Mouse (Mus musculus) MEL (cell line): Measurements from ENCODE around the gene Trim2. TPM values are rescaled to one million over a fixed set of nuclear protein-coding genes. Genes with fewer than 3 reads are reported as not detected.

Experiments used
- DNase-seq: peaks from one replicate; pipeline ENCODE4 v3.0.0; 2011; ENCODE audit warnings: low read depth, low spot score
- H3K27ac ChIP-seq: 2 replicates; pipeline ENCODE4 v1.5.1; 2012; ENCODE audit warnings: low read depth, mild to moderate bottlenecking, control low read depth, low read length, moderate library complexity; ENCODE audit not compliant: control insufficient read depth
- H3K27me3 ChIP-seq, 2 experiments: fragments of 150-350 bp in 1 of 2; sonication (generic) in 1 of 2; 2 replicates each; pipeline ENCODE4 v1.6.1; 2012; ENCODE audit warnings: low read length in 2 of 2, mild to moderate bottlenecking in 2 of 2, improper control_type of control experiment in 1 of 2, moderate library complexity in 1 of 2; ENCODE audit not compliant: insufficient read depth in 2 of 2, control insufficient read depth in 1 of 2
- H3K36me3 ChIP-seq, 2 experiments: 2 replicates each; pipeline ENCODE4 v1.6.1; 2012 to 2014; ENCODE audit warnings: low read length in 2 of 2, improper control_type of control experiment in 1 of 2, inconsistent platforms in 1 of 2, mild to moderate bottlenecking in 1 of 2; ENCODE audit not compliant: insufficient read depth in 2 of 2, control insufficient read depth in 1 of 2
- H3K4me1 ChIP-seq, 2 experiments: fragments of 150-350 bp in 1 of 2; sonication (generic) in 1 of 2; 2 replicates each; pipeline ENCODE4 v1.6.1; 2012; ENCODE audit warnings: low read length in 2 of 2, improper control_type of control experiment in 1 of 2, mild to moderate bottlenecking in 1 of 2; ENCODE audit not compliant: insufficient read depth in 2 of 2, control insufficient read depth in 1 of 2
- H3K4me3 ChIP-seq, 2 experiments: fragments of 150-350 bp in 1 of 2; sonication (generic) in 1 of 2; 2 replicates each; pipeline ENCODE4 v1.5.1; 2012; ENCODE audit warnings: low read depth in 2 of 2, low read length in 2 of 2, mild to moderate bottlenecking in 2 of 2, moderate library complexity in 2 of 2, control low read depth in 1 of 2, improper control_type of control experiment in 1 of 2; ENCODE audit not compliant: control insufficient read depth in 1 of 2, insufficient read depth in 1 of 2
- H3K79me2 ChIP-seq: 2 replicates; pipeline ENCODE4 v1.6.1; 2012; ENCODE audit warnings: mild to moderate bottlenecking, low read length, moderate library complexity; ENCODE audit not compliant: control insufficient read depth, poor library complexity, insufficient read depth
- H3K9ac ChIP-seq: 2 replicates; pipeline ENCODE4 v1.6.1; 2012; ENCODE audit warnings: low read depth, mild to moderate bottlenecking, control low read depth, low read length, moderate library complexity; ENCODE audit not compliant: control insufficient read depth, poor library complexity, severe bottlenecking
- H3K9me3 ChIP-seq: fragments of 150-350 bp; sonication (generic); replicated peaks from 2 replicates; pipeline ENCODE4 v1.6.1; 2012; ENCODE audit warnings: mild to moderate bottlenecking, low read length, improper control_type of control experiment, moderate library complexity; ENCODE audit not compliant: insufficient read depth
- BHLHE40 ChIP-seq: IDR thresholded peaks from 2 replicates; pipeline ENCODE4 v1.6.1; 2012; ENCODE audit warnings: low read depth, mild to moderate bottlenecking, inconsistent platforms, low read length, improper control_type of control experiment, borderline replicate concordance
- CTCF ChIP-seq, 3 experiments: IDR thresholded peaks in 2 of 3; conservative IDR thresholded peaks in 1 of 3; 2 replicates each; pipeline ENCODE4 v1.5.1; 2011 to 2012; ENCODE audit warnings: low read length in 3 of 3, low read depth in 2 of 3, mild to moderate bottlenecking in 2 of 3, improper control_type of control experiment in 1 of 3, inconsistent platforms in 1 of 3, mixed read lengths in 1 of 3, moderate library complexity in 1 of 3; ENCODE audit not compliant: control insufficient read depth in 1 of 3, insufficient read depth in 1 of 3, poor library complexity in 1 of 3, severe bottlenecking in 1 of 3
- E2F4 ChIP-seq: IDR thresholded peaks from 2 replicates; pipeline ENCODE4 v1.6.1; 2011; ENCODE audit warnings: low read depth, low read length, improper control_type of control experiment, borderline replicate concordance
- ELF1 ChIP-seq: IDR thresholded peaks from 2 replicates; pipeline ENCODE4 v1.6.1; 2014; ENCODE audit warnings: low read depth, mild to moderate bottlenecking, inconsistent platforms, low read length, improper control_type of control experiment, moderate library complexity
- ETS1 ChIP-seq: IDR thresholded peaks from 2 replicates; pipeline ENCODE4 v1.6.1; 2012; ENCODE audit warnings: low read depth, mild to moderate bottlenecking, inconsistent platforms, low read length, improper control_type of control experiment, moderate library complexity
- HCFC1 ChIP-seq: IDR thresholded peaks from 2 replicates; pipeline ENCODE4 v1.6.1; 2012; ENCODE audit warnings: low read depth, mild to moderate bottlenecking, inconsistent platforms, low read length, improper control_type of control experiment, moderate library complexity
- MAX ChIP-seq: IDR thresholded peaks from 2 replicates; pipeline ENCODE4 v1.6.1; 2011; ENCODE audit warnings: low read length, improper control_type of control experiment
- MAZ ChIP-seq: IDR thresholded peaks from 2 replicates; pipeline ENCODE4 v1.6.1; 2012; ENCODE audit warnings: low read depth, mild to moderate bottlenecking, inconsistent platforms, low read length, improper control_type of control experiment
- MXI1 ChIP-seq: IDR thresholded peaks from 2 replicates; pipeline ENCODE4 v1.6.1; 2011; ENCODE audit warnings: mild to moderate bottlenecking, low read depth, low read length, improper control_type of control experiment
- MYC ChIP-seq: IDR thresholded peaks from 2 replicates; pipeline ENCODE4 v1.6.1; 2011; ENCODE audit warnings: low read depth, mild to moderate bottlenecking, low read length, improper control_type of control experiment, moderate library complexity
- NELFE ChIP-seq: IDR thresholded peaks from 2 replicates; pipeline ENCODE4 v1.6.1; 2011; ENCODE audit warnings: low read depth, low read length, improper control_type of control experiment
- NRF1 ChIP-seq: IDR thresholded peaks from 2 replicates; pipeline ENCODE4 v1.6.1; 2014; ENCODE audit warnings: low read depth, mild to moderate bottlenecking, inconsistent platforms, low read length, improper control_type of control experiment, moderate library complexity; ENCODE audit not compliant: poor library complexity, insufficient read depth, severe bottlenecking
- POLR2A ChIP-seq, 2 experiments: IDR thresholded peaks; 2 replicates each; pipeline ENCODE4 v1.6.1; 2011 to 2012; ENCODE audit warnings: low read length in 2 of 2, mild to moderate bottlenecking in 2 of 2, control low read depth in 1 of 2, improper control_type of control experiment in 1 of 2, low read depth in 1 of 2, moderate library complexity in 1 of 2; ENCODE audit not compliant: control insufficient read depth in 1 of 2, insufficient read depth in 1 of 2, poor library complexity in 1 of 2
- RAD21 ChIP-seq: IDR thresholded peaks from 2 replicates; pipeline ENCODE4 v1.6.1; 2011; ENCODE audit warnings: mild to moderate bottlenecking, low read depth, low read length, improper control_type of control experiment
- SIN3A ChIP-seq: IDR thresholded peaks from 2 replicates; pipeline ENCODE4 v1.6.1; 2012; ENCODE audit warnings: low read length, improper control_type of control experiment, inconsistent platforms
- SMC3 ChIP-seq: IDR thresholded peaks from 2 replicates; pipeline ENCODE4 v1.6.1; 2011; ENCODE audit warnings: low read depth, low read length, improper control_type of control experiment
- TAL1 ChIP-seq: IDR thresholded peaks from 2 replicates; pipeline ENCODE4 v1.6.1; 2012; ENCODE audit warnings: mild to moderate bottlenecking, inconsistent platforms, low read length, moderate library complexity, mixed read lengths
- TCF12 ChIP-seq: IDR thresholded peaks from 2 replicates; pipeline ENCODE4 v1.6.1; 2014; ENCODE audit warnings: low read depth, mild to moderate bottlenecking, inconsistent platforms, low read length, improper control_type of control experiment, moderate library complexity
- UBTF ChIP-seq: IDR thresholded peaks from 2 replicates; pipeline ENCODE4 v1.6.1; 2012; ENCODE audit warnings: low read depth, mild to moderate bottlenecking, inconsistent platforms, low read length, improper control_type of control experiment, moderate library complexity, borderline replicate concordance; ENCODE audit not compliant: insufficient read depth
- USF1 ChIP-seq: IDR thresholded peaks from 2 replicates; pipeline ENCODE4 v1.6.1; 2014; ENCODE audit warnings: low read depth, mild to moderate bottlenecking, inconsistent platforms, low read length, improper control_type of control experiment, moderate library complexity
- USF2 ChIP-seq, 2 experiments: IDR thresholded peaks; 2 replicates each; pipeline ENCODE4 v1.6.1; 2011 to 2012; ENCODE audit warnings: improper control_type of control experiment in 2 of 2, low read length in 2 of 2, borderline replicate concordance in 1 of 2, inconsistent platforms in 1 of 2, low read depth in 1 of 2, mild to moderate bottlenecking in 1 of 2; ENCODE audit not compliant: insufficient read depth in 1 of 2
- ZC3H11A ChIP-seq: IDR thresholded peaks from 2 replicates; pipeline ENCODE4 v1.6.1; 2012; ENCODE audit warnings: low read depth, mild to moderate bottlenecking, inconsistent platforms, low read length, improper control_type of control experiment
- ZKSCAN1 ChIP-seq: IDR thresholded peaks from 2 replicates; pipeline ENCODE4 v1.6.1; 2012; ENCODE audit warnings: low read depth, mild to moderate bottlenecking, inconsistent platforms, low read length, improper control_type of control experiment, moderate library complexity
- ZMIZ1 ChIP-seq: IDR thresholded peaks from 2 replicates; pipeline ENCODE4 v1.6.1; 2012; ENCODE audit warnings: low read depth, mild to moderate bottlenecking, inconsistent platforms, low read length, improper control_type of control experiment, moderate library complexity
- polyA plus RNA-seq, 2 experiments: library from polyadenylated mRNA; stranded (reverse) in 1 of 2; unstranded in 1 of 2; fragments of >175 nt in 1 of 2; fragments of >200 nt in 1 of 2; gene quantifications; 2 replicates each; pipeline versions ENCODE4 v1.2.1 to v1.2.4; 2012; ENCODE audit warnings: low replicate concordance in 2 of 2, low read depth in 1 of 2; ENCODE audit not compliant: insufficient read length in 2 of 2, insufficient read depth in 1 of 2, missing spikeins in 1 of 2
- total RNA-seq: library from RNA; depleted of rRNA; stranded (reverse); fragments of 300-350 nt; gene quantifications from 2 replicates; pipeline ENCODE4 v1.2.3, GENCODE M21; 2012

Trim2 gene
- total and polyA plus RNA-seq, 3 experiments = 1.7 to 4.4 TPM; not detected in 1

DNA sequence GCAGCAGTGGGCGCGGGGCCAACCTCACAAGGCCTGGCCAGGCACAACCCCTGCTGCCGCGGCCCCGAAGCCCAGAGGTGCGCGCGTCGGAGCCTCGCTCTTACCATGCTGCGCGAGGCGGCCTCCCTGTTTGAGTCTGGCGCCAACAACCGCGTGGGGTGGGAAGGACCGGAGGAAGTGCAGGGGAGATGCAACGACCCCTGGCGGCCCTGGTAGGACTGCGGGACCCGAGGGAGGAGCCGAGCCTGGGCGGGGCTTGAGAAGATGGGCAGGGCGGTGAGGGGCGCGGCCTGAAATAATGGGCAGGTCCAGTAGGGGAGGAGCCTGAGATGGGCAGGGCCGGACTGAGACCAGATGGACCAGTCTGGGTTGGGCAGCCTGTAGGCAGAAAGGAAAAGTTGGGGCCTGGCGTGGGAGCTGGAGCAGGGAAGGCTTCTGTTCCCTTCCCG lies 151.1 kb downstream of the Trim2 start, which contains the start of gene Mnd1:
TSS of gene Mnd1 (minus strand) at position 229 of the 449 bp plus-strand sequence.
- peak within 1 kb of the TSS; percentile 97 for H3K9ac ChIP-seq
- H3K27ac ChIP-seq = peak within 1 kb of the TSS; percentile 88
- H3K79me2 ChIP-seq = peaks cover 3% of the 10 kb centered on the region; the same call in 1 of the 2 replicates
- no peaks in the 10 kb centered on the region for H3K9me3 ChIP-seq
- peak within 1 kb of the TSS; percentile 76 for H3K4me3 ChIP-seq
- H3K4me1 ChIP-seq = no peaks in the 10 kb centered on the region; a peak in 1 of 4 replicates
- TF ChIP-seq POLR2A (IDR thresholded peaks at IDR 0.05; ENCODE audit: control insufficient read depth in 1 of 2, insufficient read depth in 1 of 2, low read depth in 1 of 2, low read length in 2 of 2, poor library complexity in 1 of 2) = peak; percentile 69 to 72
- TF ChIP-seq USF1 = no peak
- no peak; the same call in 1 of the 2 replicates for TF ChIP-seq ETS1
- peak; percentile 71 for TF ChIP-seq NELFE
- TF ChIP-seq SIN3A = peak; percentile 67; the same call in 1 of the 2 replicates
- TF ChIP-seq ZC3H11A = peak; percentile 9; the same call in 1 of the 2 replicates
- peak; percentile 41 for TF ChIP-seq RAD21
- TF ChIP-seq TCF12 = peak; percentile 39; the same call in 1 of the 2 replicates
- TF ChIP-seq CTCF (IDR thresholded peaks at IDR 0.05 in 2 of 3, conservative IDR thresholded peaks at IDR 0.05 in 1 of 3; ENCODE audit: control insufficient read depth in 1 of 3, insufficient read depth in 1 of 3, low read depth in 2 of 3, low read length in 3 of 3, poor library complexity in 1 of 3, severe bottlenecking in 1 of 3) = peak in 2 of 3 experiments; percentile 81 to 86; a peak in 5 of 6 replicates
- TF ChIP-seq MYC = peak; percentile 70; the same call in 1 of the 2 replicates
- TF ChIP-seq USF2 (IDR thresholded peaks at IDR 0.05; ENCODE audit: borderline replicate concordance in 1 of 2, insufficient read depth in 1 of 2, low read depth in 1 of 2, low read length in 2 of 2) = no peak
- no peak for TF ChIP-seq ZKSCAN1
- peak; percentile 67 for TF ChIP-seq SMC3
- TF ChIP-seq HCFC1 = peak; percentile 60; the same call in 1 of the 2 replicates
- TF ChIP-seq MAZ = peak; percentile 52; the same call in 1 of the 2 replicates
- peak; percentile 91 for TF ChIP-seq MXI1
- TF ChIP-seq MAX = peak; percentile 87
- peak; percentile 96 for DNase-seq
- H3K27me3 ChIP-seq = no peaks in the 10 kb centered on the region
- peaks cover 0 to 4% of the 10 kb centered on the region in 2 experiments; a peak in 2 of 4 replicates for H3K36me3 ChIP-seq

GRCm38 (mm10) chr3:84155146-84155545 lies 151.5 kb downstream of the Trim2 start:
- peaks cover 3% of the 10 kb centered on the region; the same call in 1 of the 2 replicates for H3K79me2 ChIP-seq
- H3K27ac ChIP-seq = peak overlapping the region; percentile 88
- H3K36me3 ChIP-seq = peaks cover 0 to 4% of the 10 kb centered on the region in 2 experiments; a peak in 2 of 4 replicates
- H3K9me3 ChIP-seq = no peaks in the 10 kb centered on the region
- peak overlapping the region; percentile 64 to 76 for H3K4me3 ChIP-seq
- H3K4me1 ChIP-seq = no peaks in the 10 kb centered on the region; a peak in 1 of 4 replicates
- DNase-seq = peak; percentile 90
- no peaks in the 10 kb centered on the region for H3K27me3 ChIP-seq
- TF ChIP-seq UBTF (no peak), MAX (no peak), TAL1 (no peak), ZMIZ1 (peak; percentile 50; the same call in 1 of the 2 replicates), ELF1 (no peak), BHLHE40 (0 out of 2 replicates have a peak, but pooled peaks have one; percentile 10), ZKSCAN1 (no peak), NRF1 (peak; percentile 49; the same call in 1 of the 2 replicates), E2F4 (no peak), MAZ (peak; percentile 27; the same call in 1 of the 2 replicates), RAD21 (no peak), MXI1 (no peak), NELFE (peak; percentile 58)
- peak overlapping the region; percentile 97 for H3K9ac ChIP-seq
